Mouse (Mus musculus) cortical plate, adult 2 months (tissue): Measurements from ENCODE around the gene Pcnx3.

Source experiments
- CTCF ChIP-seq: fragments of 200-500 bp; IDR thresholded peaks from 2 replicates; pipeline ENCODE4 v1.5.1; 2011; ENCODE audit warnings: mild to moderate bottlenecking, control low read depth, low read length; ENCODE audit not compliant: insufficient read depth; ENCODE audit errors: extremely low read depth
- POLR2A ChIP-seq: fragments of 200-500 bp; IDR thresholded peaks from 2 replicates; pipeline ENCODE4 v1.6.1; 2011; ENCODE audit warnings: mild to moderate bottlenecking, low read length, control low read depth; ENCODE audit not compliant: insufficient read depth; ENCODE audit errors: extremely low read depth

- TF ChIP-seq CTCF, result no peak
- no peak for TF ChIP-seq POLR2A
Measured at GRCm38 (mm10) chr19:5723934-5724548, 35.3 kb upstream of the Pcnx3 start.
